Mouse (Mus musculus): ENCODE measurements around the gene Vps37c.

- no peak for TF ChIP-seq CTCF (conservative IDR thresholded peaks at IDR 0.05; ENCODE audit: insufficient read depth, insufficient read length, low read depth, low read length)
- TF ChIP-seq POLR2A (IDR thresholded peaks at IDR 0.05; ENCODE audit: low read depth, low read length) = no peak
Measured at GRCm38 (mm10) chr19:10692361-10692760, 3.8 kb downstream of the Vps37c start.
